Mouse (Mus musculus) heart, embryonic 13.5 days (tissue): ENCODE measurements around the gene Slc16a10. TPM values are rescaled to one million over a fixed set of nuclear protein-coding genes. Genes with fewer than 3 reads are reported as not detected.

Experiments used
- ATAC-seq: fragments of 200-750 bp; cut with Nextera tagmentation; 2 replicates; pipeline ENCODE4 v1.8.0; 2017; ENCODE audit warnings: moderate TSS enrichment; ENCODE audit not compliant: insufficient number of reproducible peaks, low FRiP score, low TSS enrichment; ENCODE audit errors: extremely low read depth
- H3K27ac ChIP-seq: fragments of 300-500 bp; sonication (generic); replicated peaks from 2 replicates; pipeline ENCODE4 v1.5.1; 2015; ENCODE audit warnings: moderate library complexity, mild to moderate bottlenecking, inconsistent platforms
- H3K27me3 ChIP-seq: fragments of 300-500 bp; sonication (generic); replicated peaks from 2 replicates; pipeline ENCODE4 v1.6.1; 2015; ENCODE audit warnings: mild to moderate bottlenecking, inconsistent platforms
- H3K36me3 ChIP-seq: fragments of 300-500 bp; sonication (generic); 2 replicates; pipeline ENCODE4 v1.6.1; 2015; ENCODE audit warnings: mild to moderate bottlenecking, inconsistent platforms
- H3K4me1 ChIP-seq: fragments of 300-500 bp; sonication (generic); 2 replicates; pipeline ENCODE4 v1.6.1; 2015; ENCODE audit warnings: inconsistent platforms
- H3K4me2 ChIP-seq: fragments of 300-500 bp; sonication (generic); 2 replicates; pipeline ENCODE4 v1.6.1; 2015; ENCODE audit warnings: inconsistent platforms, mild to moderate bottlenecking, moderate library complexity
- H3K4me3 ChIP-seq: fragments of 300-500 bp; sonication (generic); 2 replicates; pipeline ENCODE4 v1.5.1; 2015; ENCODE audit warnings: moderate library complexity, mild to moderate bottlenecking, inconsistent platforms
- H3K9ac ChIP-seq: fragments of 300-500 bp; sonication (generic); 2 replicates; pipeline ENCODE4 v1.6.1; 2015; ENCODE audit warnings: inconsistent platforms, mild to moderate bottlenecking, moderate library complexity
- H3K9me3 ChIP-seq: fragments of 300-500 bp; sonication (generic); 2 replicates; pipeline ENCODE4 v1.6.1; 2016; ENCODE audit warnings: inconsistent platforms
- WGBS: fragments of 180-500 bp; shearing (Covaris S2); methylation state at CpG from one replicate; pipeline ENCODE4 v1.1.7; 2015; ENCODE audit warnings: mixed read lengths; 5-methylcytosine and 5-hydroxymethylcytosine counted together
- polyA plus RNA-seq: library from polyadenylated mRNA; unstranded; fragments of >200 nt; fragmentation: Nextera tagmentation; extraction: Ambion mirVana; gene quantifications from 2 replicates; pipeline ENCODE4 v1.2.1, GENCODE M21; 2015

Gene Slc16a10
- polyA plus RNA-seq, 1 experiment from 2014 or later, result 14.9 TPM

GRCm38 (mm10) chr10:40170141-40170558, 28.1 kb upstream of the Slc16a10 start:
- Histone ChIP-seq H3K4me2 (no peak overlapping the region), H3K4me1 (no peaks in the 10 kb centered on the region; the same call in 1 of the 2 replicates), H3K4me3 (no peak overlapping the region), H3K9ac (no peak overlapping the region), H3K36me3 (no peaks in the 10 kb centered on the region), H3K9me3 (no peaks in the 10 kb centered on the region), H3K27me3 (no peaks in the 10 kb centered on the region), H3K27ac (no peak overlapping the region)
- WGBS, result 81% methylated on average over 4 of the region's 4 CpGs
- ATAC-seq, result no peak

- Histone ChIP-seq H3K4me3 (no peak overlapping the region), H3K4me1 (peaks cover 5% of the 10 kb centered on the region), H3K36me3 (no peaks in the 10 kb centered on the region), H3K27ac (no peak overlapping the region), H3K9me3 (no peaks in the 10 kb centered on the region), H3K9ac (no peak overlapping the region), H3K4me2 (no peak overlapping the region), H3K27me3 (no peaks in the 10 kb centered on the region)
- WGBS, result 71% methylated on average over 10 of the region's 10 CpGs
- ATAC-seq, result no peak
Measured at GRCm38 (mm10) chr10:40169566-40169965, 27.5 kb upstream of the Slc16a10 start.

- Histone ChIP-seq H3K27me3 (no peaks in the 10 kb centered on the region), H3K4me1 (peaks cover 6% of the 10 kb centered on the region), H3K36me3 (no peaks in the 10 kb centered on the region), H3K4me2 (no peak overlapping the region), H3K9ac (no peak overlapping the region), H3K4me3 (no peak overlapping the region), H3K27ac (no peak overlapping the region), H3K9me3 (no peaks in the 10 kb centered on the region)
- no peak for ATAC-seq
- 78% methylated on average over 7 of the region's 7 CpGs for WGBS
Measured at GRCm38 (mm10) chr10:40169088-40169487, 27.0 kb upstream of the Slc16a10 start.

- peaks cover 6% of the 10 kb centered on the region for H3K4me1 ChIP-seq
- H3K27me3 ChIP-seq, result no peaks in the 10 kb centered on the region
- no peaks in the 10 kb centered on the region for H3K36me3 ChIP-seq
- H3K9ac ChIP-seq, result no peak overlapping the region
- no peaks in the 10 kb centered on the region for H3K9me3 ChIP-seq
- no peak for ATAC-seq
- H3K4me3 ChIP-seq, result 0 out of 2 replicates have a peak overlapping the region, but pooled peaks have one; percentile 7
- H3K27ac ChIP-seq, result no peak overlapping the region
- WGBS, result 57% methylated on average over 27 of the region's 27 CpGs
- peak overlapping the region; percentile 42 for H3K4me2 ChIP-seq
Measured at GRCm38 (mm10) chr10:40164421-40165386, 22.6 kb upstream of the Slc16a10 start.

- Histone ChIP-seq H3K4me3 (no peak overlapping the region), H3K4me2 (no peak overlapping the region), H3K9me3 (no peaks in the 10 kb centered on the region), H3K9ac (no peak overlapping the region), H3K27ac (no peak overlapping the region), H3K36me3 (no peaks in the 10 kb centered on the region), H3K27me3 (no peaks in the 10 kb centered on the region), H3K4me1 (peaks cover 6% of the 10 kb centered on the region)
- 90% methylated on average over 13 of the region's 13 CpGs for WGBS
- ATAC-seq, result no peak
Measured at GRCm38 (mm10) chr10:40163914-40164313, 21.9 kb upstream of the Slc16a10 start.

GRCm38 (mm10) chr10:40163338-40163737, 21.3 kb upstream of the Slc16a10 start:
- Histone ChIP-seq H3K27me3 (no peaks in the 10 kb centered on the region), H3K4me3 (no peak overlapping the region), H3K9ac (no peak overlapping the region), H3K4me1 (peaks cover 6% of the 10 kb centered on the region), H3K36me3 (no peaks in the 10 kb centered on the region), H3K27ac (no peak overlapping the region), H3K4me2 (no peak overlapping the region), H3K9me3 (no peaks in the 10 kb centered on the region)
- 80% methylated on average over 8 of the region's 8 CpGs for WGBS
- ATAC-seq, result no peak

GRCm38 (mm10) chr10:40161701-40162255, 19.7 kb upstream of the Slc16a10 start:
- no peak overlapping the region for H3K9ac ChIP-seq
- H3K27me3 ChIP-seq, result no peaks in the 10 kb centered on the region
- no peaks in the 10 kb centered on the region for H3K9me3 ChIP-seq
- H3K4me2 ChIP-seq, result no peak overlapping the region
- H3K4me3 ChIP-seq, result no peak overlapping the region
- no peaks in the 10 kb centered on the region for H3K36me3 ChIP-seq
- 83% methylated on average over 5 of the region's 5 CpGs for WGBS
- H3K27ac ChIP-seq, result no peak overlapping the region
- no peak for ATAC-seq
- peaks cover 6% of the 10 kb centered on the region for H3K4me1 ChIP-seq

GRCm38 (mm10) chr10:40161236-40161635, 19.2 kb upstream of the Slc16a10 start:
- no peak overlapping the region for H3K9ac ChIP-seq
- H3K4me1 ChIP-seq, result peaks cover 6% of the 10 kb centered on the region
- no peaks in the 10 kb centered on the region for H3K36me3 ChIP-seq
- no peaks in the 10 kb centered on the region for H3K27me3 ChIP-seq
- no peak overlapping the region for H3K27ac ChIP-seq
- H3K4me2 ChIP-seq, result no peak overlapping the region
- ATAC-seq, result no peak
- H3K4me3 ChIP-seq, result no peak overlapping the region
- no peaks in the 10 kb centered on the region for H3K9me3 ChIP-seq
- 70% methylated on average over 2 of the region's 2 CpGs for WGBS

GRCm38 (mm10) chr10:40152550-40152857, 10.4 kb upstream of the Slc16a10 start:
- WGBS, result 65% methylated on average over 4 of the region's 4 CpGs
- Histone ChIP-seq H3K4me1 (peaks cover 16% of the 10 kb centered on the region), H3K4me3 (no peak overlapping the region), H3K27ac (peak overlapping the region; percentile 24), H3K27me3 (no peaks in the 10 kb centered on the region), H3K36me3 (no peaks in the 10 kb centered on the region), H3K9ac (no peak overlapping the region), H3K4me2 (no peak overlapping the region), H3K9me3 (no peaks in the 10 kb centered on the region)
- ATAC-seq, result no peak

GRCm38 (mm10) chr10:40151852-40152549, 9.9 kb upstream of the Slc16a10 start:
- no peaks in the 10 kb centered on the region for H3K9me3 ChIP-seq
- no peak; the same call in 1 of the 2 replicates for ATAC-seq
- H3K27me3 ChIP-seq, result no peaks in the 10 kb centered on the region
- no peak overlapping the region for H3K4me2 ChIP-seq
- peak overlapping the region; percentile 24 for H3K27ac ChIP-seq
- H3K4me3 ChIP-seq, result no peak overlapping the region
- peaks cover 16% of the 10 kb centered on the region for H3K4me1 ChIP-seq
- no peaks in the 10 kb centered on the region for H3K36me3 ChIP-seq
- 52% methylated on average over 8 of the region's 8 CpGs for WGBS
- H3K9ac ChIP-seq, result no peak overlapping the region

- H3K9ac ChIP-seq, result no peak overlapping the region
- H3K36me3 ChIP-seq, result no peaks in the 10 kb centered on the region
- peaks cover 16% of the 10 kb centered on the region for H3K4me1 ChIP-seq
- H3K4me2 ChIP-seq, result no peak overlapping the region
- no peaks in the 10 kb centered on the region for H3K9me3 ChIP-seq
- no peak overlapping the region for H3K27ac ChIP-seq
- no peaks in the 10 kb centered on the region for H3K27me3 ChIP-seq
- 72% methylated on average over 5 of the region's 5 CpGs for WGBS
- ATAC-seq, result no peak
- no peak overlapping the region for H3K4me3 ChIP-seq
Measured at GRCm38 (mm10) chr10:40149584-40150145, 7.6 kb upstream of the Slc16a10 start.
